Mouse (Mus musculus) CD4-positive helper T cell, adult 2 months (primary cell): ENCODE results near the gene Sirt6.

ENCODE experiments used
- DNase-seq: peaks from one replicate; pipeline ENCODE4 v3.0.0-alpha.2; 2012; ENCODE audit warnings: low read depth, missing footprints, low spot score

Sirt6 gene

DNA sequence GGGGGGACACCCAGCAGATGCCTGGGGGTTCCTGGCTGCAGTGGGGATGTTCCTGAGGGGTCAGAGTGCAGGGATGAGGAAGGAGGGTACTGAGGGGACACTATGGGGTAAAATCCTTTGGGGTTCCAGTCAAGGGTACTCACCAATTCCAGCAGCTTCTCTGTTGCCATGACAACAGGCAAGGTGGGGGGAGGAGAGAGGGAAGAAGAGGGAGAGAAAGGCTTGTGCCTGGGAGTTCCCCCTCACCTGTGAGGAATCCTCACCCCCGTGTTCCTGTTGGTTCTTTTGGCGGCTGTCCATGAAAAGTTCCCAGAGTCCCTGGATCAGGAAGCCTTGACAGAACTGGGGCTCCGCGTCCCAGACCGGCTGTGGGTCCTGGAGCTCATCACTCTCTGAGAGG lies 32.0 kb downstream of the Sirt6 start:
- DNase-seq = no peak

DNA sequence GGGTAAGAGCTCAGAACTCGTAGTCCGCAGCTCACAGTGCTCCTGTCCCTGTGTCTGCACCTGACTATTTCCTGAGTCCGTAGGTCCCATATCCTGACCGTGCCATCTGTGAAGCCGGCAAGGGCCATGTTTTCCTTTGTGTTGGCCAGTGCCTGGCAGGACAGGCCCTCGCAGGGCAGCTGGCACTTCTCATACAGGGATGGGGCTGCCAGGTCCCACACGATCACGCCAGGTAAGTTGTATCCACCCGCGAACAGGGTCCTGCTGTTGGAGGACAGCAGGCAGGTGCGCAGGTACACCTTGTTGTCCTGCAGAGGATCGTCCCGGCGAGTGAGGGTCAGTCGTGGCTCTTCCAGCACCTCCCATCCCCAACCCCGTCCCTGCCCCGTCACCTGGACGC lies 33.7 kb downstream of the Sirt6 start:
- no peak for DNase-seq

DNA sequence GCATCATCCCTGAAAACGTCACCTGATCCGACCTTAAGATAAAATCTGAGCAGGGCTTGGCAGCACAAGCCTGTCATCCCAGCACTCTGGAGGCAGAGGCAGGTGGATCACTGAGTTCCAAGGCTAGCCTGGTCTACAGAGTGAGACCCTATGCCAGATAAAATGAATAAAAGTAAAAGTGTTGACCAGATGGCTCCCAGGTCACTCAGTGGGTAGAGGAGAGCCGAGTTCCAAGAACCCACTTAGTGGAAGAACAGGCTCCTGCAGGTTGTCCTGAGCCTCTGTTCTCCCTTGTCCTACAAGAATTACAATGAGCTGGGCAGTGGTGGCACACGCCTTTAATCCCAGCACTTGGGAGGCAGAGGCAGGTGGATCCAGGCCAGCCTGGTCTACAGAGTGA lies 34.4 kb downstream of the Sirt6 start:
- no peak for DNase-seq

DNA sequence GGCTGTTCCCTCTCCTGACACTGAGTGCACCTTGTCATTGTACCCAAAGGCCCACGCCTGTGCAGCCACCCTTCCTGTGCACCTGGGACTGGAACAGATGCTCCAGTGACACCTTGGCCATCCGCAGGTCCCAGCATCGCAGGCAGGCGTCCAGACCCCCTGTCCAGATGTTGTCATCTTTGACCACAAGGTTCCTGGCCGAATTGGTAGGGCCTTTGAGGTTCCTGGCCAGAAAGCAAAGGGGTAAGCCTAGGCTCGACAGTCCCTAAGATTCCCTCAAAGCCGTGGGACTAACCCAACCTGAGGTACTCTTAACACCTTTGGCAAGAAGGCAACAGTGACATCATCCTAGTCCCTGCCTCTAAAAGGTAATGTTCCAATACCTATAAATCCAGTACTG lies 35.0 kb downstream of the Sirt6 start:
- DNase-seq = no peak

DNA sequence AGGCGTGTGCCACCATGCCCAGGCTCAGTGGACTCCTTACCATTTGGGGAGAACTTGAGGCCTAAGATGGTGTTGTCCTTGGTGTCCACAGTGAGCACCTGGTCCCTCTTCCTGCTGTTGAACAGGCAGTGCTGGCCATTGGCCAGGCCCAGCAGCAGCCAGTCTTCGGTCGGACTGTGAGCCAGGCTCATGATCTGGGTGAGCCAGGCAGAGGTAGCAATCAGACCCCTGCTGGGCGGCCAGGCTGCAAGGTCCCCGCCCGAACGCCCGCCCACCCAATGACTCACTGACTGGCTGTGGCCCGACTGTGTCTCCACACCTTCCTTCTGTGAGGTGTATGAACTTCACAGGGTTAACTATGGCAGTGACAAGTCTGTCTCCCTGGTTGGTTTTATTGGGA lies 35.8 kb downstream of the Sirt6 start:
- no peak for DNase-seq

DNA sequence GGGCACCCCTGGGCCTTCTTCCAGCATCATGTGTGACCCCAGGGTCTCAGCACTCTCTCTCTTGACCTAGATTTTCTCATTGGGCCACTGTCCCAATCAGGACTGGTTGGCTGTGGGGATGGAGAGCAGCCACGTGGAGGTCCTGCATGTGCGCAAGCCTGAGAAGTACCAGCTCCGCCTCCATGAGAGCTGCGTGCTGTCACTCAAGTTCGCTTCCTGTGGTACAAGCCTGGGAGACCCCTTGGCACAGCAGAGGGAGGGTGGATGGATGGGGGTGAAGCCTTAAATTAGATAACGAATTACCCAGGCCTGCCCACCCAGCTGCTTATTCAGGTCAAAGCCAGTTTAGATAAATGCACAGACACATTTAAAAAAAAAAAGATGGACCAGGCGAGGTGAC lies 38.9 kb downstream of the Sirt6 start:
- DNase-seq = no peak

DNA sequence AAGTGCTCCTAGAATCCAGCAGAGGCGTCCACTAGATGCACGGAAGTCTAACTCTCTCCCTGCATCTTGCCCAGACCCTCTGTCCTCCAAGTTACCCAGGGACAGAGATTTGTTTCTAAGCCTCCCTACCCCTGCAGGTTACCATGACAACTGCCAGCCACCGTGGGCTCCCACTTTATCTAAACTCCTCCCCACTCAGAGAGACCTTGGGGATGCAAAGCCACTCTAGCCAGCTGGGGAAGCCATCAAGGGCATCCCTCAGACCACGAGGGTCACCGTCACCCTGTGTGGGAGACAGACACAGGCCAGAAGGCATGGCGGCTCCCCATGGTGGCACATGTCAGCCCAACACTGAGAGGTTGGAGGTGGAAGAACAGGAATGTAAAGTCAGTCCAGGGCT lies 44.2 kb downstream of the Sirt6 start:
- DNase-seq = no peak

DNA sequence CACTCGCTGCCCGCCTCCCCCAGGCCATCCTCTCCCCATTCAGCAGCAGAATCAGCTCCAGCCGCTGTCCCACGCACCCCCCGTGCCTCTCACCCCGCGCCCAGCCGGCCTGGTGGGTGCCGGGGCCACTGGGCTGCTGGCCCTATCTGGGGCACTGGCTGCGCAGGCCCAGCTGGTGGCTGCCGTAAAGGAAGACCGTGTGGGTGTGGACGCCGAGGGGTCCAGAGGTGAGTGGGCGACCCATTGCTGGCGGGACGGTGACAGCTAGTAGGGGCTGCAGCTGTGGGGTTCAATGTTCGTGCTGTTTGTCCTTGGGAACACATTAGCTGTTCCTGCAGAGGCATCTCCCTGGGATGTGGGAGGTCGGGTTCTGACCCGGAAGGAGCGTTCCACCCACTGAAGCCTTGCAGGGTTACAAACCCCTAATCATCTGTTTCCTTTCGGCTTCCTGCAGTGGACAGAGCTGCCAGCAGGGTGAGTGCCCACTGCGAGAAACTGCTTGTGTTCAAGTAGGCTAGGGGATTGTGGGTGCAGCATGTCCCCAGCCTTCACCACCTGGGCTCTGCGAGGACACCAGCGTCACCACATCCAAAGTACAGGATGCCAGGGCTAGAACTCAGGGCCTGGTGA lies 47.0 kb downstream of the Sirt6 start:
- DNase-seq = no peak

DNA sequence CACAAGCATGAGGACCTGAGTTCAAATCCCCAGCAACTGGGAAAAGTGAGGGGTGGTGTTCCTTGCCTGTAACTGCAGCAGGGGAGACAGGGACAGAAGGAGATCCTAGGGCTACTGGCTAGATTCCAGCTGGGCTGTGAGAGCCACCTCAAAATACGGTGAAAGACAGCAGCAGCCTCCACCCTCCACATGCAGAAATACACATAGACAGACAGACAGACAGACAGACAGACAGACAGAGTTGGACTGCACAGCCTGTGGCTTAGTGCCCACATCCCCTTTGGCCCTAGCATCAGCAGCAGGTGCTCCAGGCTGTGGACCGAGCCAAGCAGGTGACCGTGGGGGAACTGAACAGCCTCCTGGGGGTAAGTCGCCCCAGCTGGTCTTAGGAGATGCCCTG lies 47.6 kb downstream of the Sirt6 start:
- DNase-seq = no peak

DNA sequence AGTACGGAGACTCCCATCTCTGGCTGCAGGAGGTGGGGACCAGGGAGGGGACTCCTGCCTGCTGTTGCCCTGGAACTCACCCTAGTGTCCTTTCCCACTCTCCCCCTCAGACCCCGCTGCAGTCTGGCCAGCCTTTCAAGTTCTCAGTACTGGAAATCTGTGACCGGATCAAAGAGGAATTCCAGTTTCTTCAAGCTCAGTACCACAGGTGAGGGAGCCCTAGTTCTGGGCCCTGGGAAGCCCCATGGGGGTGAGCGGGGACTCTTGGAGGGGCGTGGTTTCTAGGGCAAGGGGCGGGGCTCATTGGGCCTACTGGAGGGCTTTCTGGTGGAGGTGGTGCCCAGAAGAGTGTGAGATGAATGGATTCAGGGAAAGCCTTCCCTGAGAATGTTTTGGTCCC lies 51.9 kb downstream of the Sirt6 start:
- DNase-seq = no peak

DNA sequence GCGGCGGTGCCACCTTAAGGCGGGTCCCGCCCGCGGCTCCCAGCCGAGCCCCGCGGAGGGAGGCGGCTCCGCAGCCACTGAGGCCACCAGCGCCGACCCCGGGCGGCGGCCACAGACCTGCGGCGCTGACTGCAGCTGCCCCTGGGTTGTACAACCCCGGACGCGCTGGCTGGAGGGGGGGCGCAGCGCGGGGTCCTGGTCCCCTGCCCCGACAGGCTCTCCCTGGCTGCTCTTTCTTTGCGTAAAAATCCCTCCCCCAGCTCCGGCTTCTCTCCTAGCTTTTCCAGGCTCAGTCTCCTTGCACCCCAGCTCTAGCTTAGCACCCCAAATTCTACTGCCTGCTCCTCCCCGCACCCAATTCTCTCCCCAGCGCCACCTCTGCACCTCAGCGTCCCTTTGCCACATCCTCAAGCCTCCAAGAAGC lies 52.4 kb downstream of the Sirt6 start:
- peak; percentile 20 for DNase-seq

DNA sequence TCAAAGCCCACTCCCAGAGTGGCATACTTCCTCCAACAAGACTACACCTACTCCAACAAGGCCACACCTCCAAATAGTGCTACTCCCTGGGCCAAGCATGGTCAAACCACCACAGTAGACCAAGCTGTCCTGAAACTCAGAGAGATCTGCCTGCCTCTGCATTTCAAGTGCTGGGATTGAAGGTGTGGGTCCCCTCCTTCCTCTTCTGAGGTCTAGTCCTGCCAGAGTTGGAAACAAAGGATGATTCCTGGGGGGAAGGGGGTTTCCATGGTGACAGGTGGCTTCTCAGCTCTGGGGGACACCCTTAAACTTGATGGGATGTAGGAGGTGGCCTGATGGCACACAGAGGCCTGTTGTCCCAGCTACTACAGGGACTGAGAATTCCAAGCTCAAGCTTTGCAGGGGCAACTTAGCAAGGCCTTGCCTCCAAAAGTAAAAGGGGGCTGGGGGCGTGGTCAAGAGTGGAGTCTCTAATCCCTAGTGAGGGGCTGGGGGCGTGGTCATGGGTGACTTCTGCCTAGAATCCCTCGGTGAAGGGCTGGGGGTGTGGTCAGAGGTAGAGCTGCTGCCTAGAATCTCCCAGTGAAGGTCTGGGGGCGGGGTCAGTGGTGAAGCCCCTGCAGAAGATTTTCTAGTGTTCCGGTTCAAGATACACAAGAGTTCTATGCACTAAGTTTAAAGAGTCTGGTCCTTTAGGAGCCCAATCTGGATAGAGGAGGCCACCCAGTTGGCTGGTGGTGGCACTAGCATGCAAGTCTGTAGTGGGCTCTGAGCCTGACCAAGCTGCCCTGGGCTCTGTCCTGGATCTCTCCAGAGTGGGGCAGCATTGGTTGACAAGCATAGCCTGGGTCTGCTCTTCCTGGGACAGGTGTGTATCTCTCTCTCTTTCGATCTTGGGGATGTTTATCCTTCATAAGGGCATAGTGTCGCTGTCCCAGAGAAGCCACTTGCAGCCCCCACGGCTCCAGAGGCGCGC lies 53.2 kb downstream of the Sirt6 start, which contains the start of gene Tle2:
Tle2 (plus strand) TSS at position 481 of the 976 bp plus-strand sequence.
- DNase-seq = no peak

DNA sequence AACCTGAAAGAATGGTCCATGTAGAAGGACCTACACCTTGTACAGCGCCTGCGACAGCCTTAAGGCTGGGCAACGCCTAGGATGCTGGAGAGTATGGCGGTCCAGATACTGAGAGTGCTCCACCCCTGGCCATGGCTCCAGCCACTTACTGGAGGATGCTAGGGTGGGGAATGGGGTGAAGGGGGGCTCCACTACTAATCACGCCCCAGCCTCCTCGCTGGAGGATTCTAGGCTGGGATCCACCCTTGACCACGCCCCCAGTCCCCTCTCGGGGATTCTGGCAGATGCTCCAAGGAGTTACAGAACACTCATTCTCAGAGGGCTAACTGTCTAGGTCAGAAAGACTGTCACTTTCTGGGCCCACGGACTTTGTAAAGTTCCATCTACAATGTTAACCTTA lies 54.6 kb downstream of the Sirt6 start:
- no peak for DNase-seq

DNA sequence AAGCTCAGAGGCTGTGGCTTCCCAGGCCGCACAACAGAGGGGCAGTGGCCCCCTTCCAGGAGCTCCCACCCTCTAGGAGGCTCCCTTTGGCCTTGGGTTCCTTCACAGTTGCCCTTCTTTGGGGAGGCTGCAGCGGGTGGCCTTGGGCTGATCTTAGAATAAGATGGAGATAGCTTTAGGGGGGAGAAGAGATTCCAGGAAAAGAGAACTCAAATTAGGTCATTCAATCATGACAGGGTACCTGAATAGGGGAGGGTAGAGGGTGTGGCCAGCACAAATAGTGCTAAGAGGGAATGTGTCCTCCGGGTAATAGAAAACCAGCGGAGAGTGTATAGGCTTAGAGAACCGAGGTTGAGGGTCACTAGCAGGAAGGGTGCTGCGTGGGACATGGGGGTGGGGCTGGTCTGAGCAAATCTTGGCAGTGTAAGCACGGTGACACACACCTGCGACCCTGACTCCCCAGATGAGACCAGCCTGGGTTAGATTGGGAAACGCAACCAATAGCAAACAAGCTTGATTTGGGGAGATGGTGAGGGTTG lies 55.4 kb downstream of the Sirt6 start:
- no peak for DNase-seq
